Mouse (Mus musculus) stomach, embryonic 15.5 days (tissue): Measurements from ENCODE around the gene G3bp2. TPM values are rescaled to one million over a fixed set of nuclear protein-coding genes. Genes with fewer than 3 reads are reported as not detected.
"Not testable (repeated sequence)": the region's sequence is repeated elsewhere in the genome, so short reads cannot be mapped to it uniquely, and the experiment has no call there.

ENCODE experiments used
- ATAC-seq: fragments of 200-750 bp; cut with Nextera tagmentation; 2 replicates; pipeline ENCODE4 v1.8.0; 2017; ENCODE audit warnings: low read depth, moderate number of reproducible peaks, moderate TSS enrichment; ENCODE audit not compliant: insufficient read depth, low FRiP score
- H3K27ac ChIP-seq: fragments of 300-500 bp; sonication (generic); 2 replicates; pipeline ENCODE4 v1.5.1; 2015; ENCODE audit warnings: mild to moderate bottlenecking, inconsistent platforms
- H3K27me3 ChIP-seq: fragments of 300-500 bp; sonication (generic); replicated peaks from 2 replicates; pipeline ENCODE4 v1.6.1; 2015; ENCODE audit warnings: inconsistent platforms
- H3K36me3 ChIP-seq: fragments of 300-500 bp; sonication (generic); 2 replicates; pipeline ENCODE4 v1.6.1; 2015; ENCODE audit warnings: inconsistent platforms
- H3K4me1 ChIP-seq: fragments of 300-500 bp; sonication (generic); 2 replicates; pipeline ENCODE4 v1.6.1; 2015; ENCODE audit warnings: inconsistent platforms
- H3K4me2 ChIP-seq: fragments of 300-500 bp; sonication (generic); 2 replicates; pipeline ENCODE4 v1.6.1; 2015; ENCODE audit warnings: mild to moderate bottlenecking, inconsistent platforms
- H3K4me3 ChIP-seq: fragments of 300-500 bp; sonication (generic); replicated peaks from 2 replicates; pipeline ENCODE4 v1.5.1; 2015; ENCODE audit warnings: inconsistent platforms
- H3K9ac ChIP-seq: fragments of 300-500 bp; sonication (generic); 2 replicates; pipeline ENCODE4 v1.6.1; 2015; ENCODE audit warnings: inconsistent platforms
- H3K9me3 ChIP-seq: fragments of 300-500 bp; sonication (generic); 2 replicates; pipeline ENCODE4 v1.6.1; 2016; ENCODE audit warnings: inconsistent platforms
- WGBS: fragments of 180-500 bp; shearing (Covaris S2); methylation state at CpG from one replicate; pipeline ENCODE4 v1.1.7; 2015; 5-methylcytosine and 5-hydroxymethylcytosine counted together
- polyA plus RNA-seq: library from polyadenylated mRNA; unstranded; fragments of >200 nt; fragmentation: Nextera tagmentation; extraction: Ambion mirVana; gene quantifications from 2 replicates; pipeline ENCODE4 v1.2.1, GENCODE M21; 2015

G3bp2 gene
- polyA plus RNA-seq: 159 and 163 TPM in 2 replicates

DNA sequence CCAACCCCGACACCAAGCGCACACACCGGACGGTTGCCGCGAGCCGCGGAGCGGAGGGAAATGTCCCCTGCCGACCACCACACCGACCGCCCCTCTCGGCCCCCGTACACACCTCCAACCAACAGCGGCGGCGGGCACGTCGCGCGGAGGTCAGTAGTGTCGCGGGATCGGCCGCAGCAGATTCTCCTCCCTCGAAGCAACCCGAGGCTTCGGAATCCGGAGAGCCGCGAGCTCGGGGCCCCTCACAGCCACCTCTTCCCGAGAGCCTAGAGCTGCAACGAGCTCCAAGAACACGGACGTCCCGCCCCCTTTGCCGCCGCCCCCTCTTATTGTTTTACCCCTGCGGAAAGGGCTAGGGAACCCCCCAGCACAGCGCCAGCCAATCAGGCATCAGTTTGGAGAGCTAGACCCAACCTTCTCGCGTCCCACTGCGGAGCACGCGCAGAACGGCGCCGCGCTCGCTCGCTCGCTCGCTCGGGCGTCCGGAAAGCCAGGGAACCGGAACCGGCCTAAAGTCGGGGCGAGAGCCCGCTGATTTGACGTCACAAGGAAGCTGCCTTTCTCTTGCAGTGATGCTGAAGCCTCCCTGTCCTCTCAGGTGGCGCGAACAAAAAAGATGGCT lies at the start of gene G3bp2:
TSS of gene G3bp2 (minus strand) at position 303 of the 622 bp plus-strand sequence.
- H3K4me2 ChIP-seq: peak within 1 kb of the TSS; percentile 60
- no peaks in the 10 kb centered on the region for H3K9me3 ChIP-seq
- H3K36me3 ChIP-seq: no peaks in the 10 kb centered on the region
- peak within 1 kb of the TSS; percentile 78 for H3K4me3 ChIP-seq
- H3K9ac ChIP-seq: peak within 1 kb of the TSS; percentile 95
- WGBS: under 1% methylated on average over 65 of the region's 65 CpGs
- peak; percentile 99 for ATAC-seq
- peak within 1 kb of the TSS; percentile 98 for H3K27ac ChIP-seq
- no peaks in the 10 kb centered on the region for H3K27me3 ChIP-seq
- H3K4me1 ChIP-seq: peaks cover 15% of the 10 kb centered on the region; the same call in 1 of the 2 replicates

DNA sequence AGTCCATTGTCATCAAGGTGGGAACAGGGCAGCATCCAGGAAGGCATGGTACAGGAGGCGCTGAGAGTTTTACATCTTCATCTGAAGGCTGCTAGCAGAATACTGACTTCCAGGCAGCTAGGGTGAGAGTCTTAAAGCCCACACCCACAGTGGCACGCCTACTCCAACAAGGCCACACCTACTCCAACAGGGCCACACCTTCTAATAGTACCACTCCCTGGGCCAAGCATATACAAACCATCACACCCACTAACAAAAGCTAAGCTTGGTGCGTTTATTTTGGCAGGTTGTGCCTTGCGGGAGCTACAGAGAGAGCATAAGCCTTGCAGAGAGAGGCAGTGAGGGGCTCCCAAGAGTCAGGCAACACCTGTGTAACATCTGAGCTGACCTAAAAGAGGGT lies 49.5 kb upstream of the G3bp2 start:
- H3K4me2 ChIP-seq, ATAC-seq, H3K4me3 ChIP-seq, H3K27me3 ChIP-seq, H3K36me3 ChIP-seq, H3K4me1 ChIP-seq, H3K27ac ChIP-seq, H3K9ac ChIP-seq, H3K9me3 ChIP-seq: not testable (repeated sequence)
- 61% methylated on average over 4 of the region's 4 CpGs for WGBS

DNA sequence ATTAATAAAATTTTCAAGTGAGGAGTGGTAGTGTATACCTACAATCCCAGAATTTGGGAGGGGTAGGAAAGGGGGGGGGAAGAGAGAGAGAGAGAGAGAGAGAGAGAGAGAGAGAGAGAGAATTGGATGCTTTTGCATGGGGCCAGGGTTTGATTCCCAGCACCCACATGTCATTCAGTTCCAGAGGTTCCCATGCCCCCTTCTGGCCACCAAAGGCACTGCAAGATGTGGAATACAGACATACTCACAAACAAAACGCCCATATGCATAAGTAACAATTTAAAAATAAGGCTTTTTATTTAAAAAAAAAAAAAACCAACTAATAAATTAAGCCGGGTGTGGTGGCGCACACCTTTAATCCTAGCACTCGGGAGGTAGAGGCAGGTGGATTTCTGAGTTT lies 48.6 kb upstream of the G3bp2 start:
- H3K9me3 ChIP-seq: no peaks in the 10 kb centered on the region
- H3K4me1 ChIP-seq: peaks cover 10% of the 10 kb centered on the region
- H3K27me3 ChIP-seq: no peaks in the 10 kb centered on the region
- H3K4me2 ChIP-seq: no peak overlapping the region
- H3K9ac ChIP-seq: no peak overlapping the region
- H3K4me3 ChIP-seq: no peak overlapping the region
- H3K36me3 ChIP-seq: no peaks in the 10 kb centered on the region
- ATAC-seq: no peak
- WGBS: 96% methylated on average over 4 of the region's 4 CpGs
- H3K27ac ChIP-seq: no peak overlapping the region

DNA sequence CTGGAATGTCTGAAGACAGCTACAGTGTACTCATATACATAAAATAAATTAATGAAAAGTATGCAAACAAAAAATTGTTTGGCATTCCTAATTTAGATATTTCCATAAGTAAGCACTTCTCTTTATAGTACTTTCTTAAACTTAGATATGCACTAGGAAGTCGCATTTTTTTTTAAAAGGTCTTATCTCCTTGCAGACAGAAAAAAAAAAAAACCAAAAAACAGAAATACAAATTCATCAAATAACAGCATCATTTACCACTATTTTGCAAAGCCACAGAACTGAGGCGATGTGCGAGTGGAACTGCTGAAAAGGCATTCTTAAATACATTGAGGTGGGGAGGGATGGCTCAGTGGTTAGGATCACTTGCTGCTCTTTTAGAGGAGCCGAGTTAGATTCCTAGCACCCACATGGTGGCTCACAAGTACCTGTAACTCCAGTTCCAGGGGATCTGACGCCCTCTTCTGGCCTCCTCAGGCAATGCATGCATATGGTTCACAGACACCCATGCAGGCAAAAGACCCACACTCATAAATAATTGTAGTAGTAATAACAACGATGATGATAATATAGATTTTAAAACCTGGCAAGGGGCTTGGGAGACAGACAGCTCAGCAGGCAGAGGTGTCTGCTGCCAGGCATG lies 46.6 kb upstream of the G3bp2 start:
- H3K9me3 ChIP-seq: no peaks in the 10 kb centered on the region
- no peak overlapping the region for H3K9ac ChIP-seq
- peaks cover 11% of the 10 kb centered on the region for H3K4me1 ChIP-seq
- no peak overlapping the region for H3K4me2 ChIP-seq
- H3K27ac ChIP-seq: no peak overlapping the region
- no peaks in the 10 kb centered on the region for H3K27me3 ChIP-seq
- 89% methylated on average over 6 of the region's 6 CpGs for WGBS
- ATAC-seq: no peak
- no peak overlapping the region for H3K4me3 ChIP-seq
- no peaks in the 10 kb centered on the region for H3K36me3 ChIP-seq

DNA sequence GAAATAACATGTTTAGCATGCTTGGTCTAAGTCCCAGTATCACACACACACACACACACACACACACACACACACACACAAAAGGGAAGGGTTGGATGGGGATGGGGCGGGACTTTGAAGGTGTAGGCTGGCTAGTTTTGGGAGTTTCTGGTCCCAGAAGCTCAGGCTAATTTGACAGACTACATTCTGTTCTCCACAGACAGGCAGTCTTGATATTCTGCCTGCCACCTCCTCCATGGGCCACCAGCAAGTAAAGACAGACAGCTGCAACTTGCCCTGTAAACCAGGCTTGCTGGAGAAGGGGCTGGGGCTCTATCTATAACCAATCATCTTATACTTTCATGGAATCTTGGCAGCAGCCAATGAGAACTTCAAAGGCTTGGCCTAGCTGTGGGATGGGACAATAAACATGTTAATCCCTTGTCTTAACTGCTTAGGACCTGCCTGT lies 45.8 kb upstream of the G3bp2 start:
- no peak for ATAC-seq
- Histone ChIP-seq H3K27me3 (no peaks in the 10 kb centered on the region), H3K36me3 (no peaks in the 10 kb centered on the region), H3K9me3 (no peaks in the 10 kb centered on the region), H3K27ac (no peak overlapping the region), H3K4me3 (no peak overlapping the region), H3K9ac (no peak overlapping the region), H3K4me1 (peaks cover 11% of the 10 kb centered on the region), H3K4me2 (no peak overlapping the region)
- 79% methylated on average over 1 of the region's 1 CpGs for WGBS

DNA sequence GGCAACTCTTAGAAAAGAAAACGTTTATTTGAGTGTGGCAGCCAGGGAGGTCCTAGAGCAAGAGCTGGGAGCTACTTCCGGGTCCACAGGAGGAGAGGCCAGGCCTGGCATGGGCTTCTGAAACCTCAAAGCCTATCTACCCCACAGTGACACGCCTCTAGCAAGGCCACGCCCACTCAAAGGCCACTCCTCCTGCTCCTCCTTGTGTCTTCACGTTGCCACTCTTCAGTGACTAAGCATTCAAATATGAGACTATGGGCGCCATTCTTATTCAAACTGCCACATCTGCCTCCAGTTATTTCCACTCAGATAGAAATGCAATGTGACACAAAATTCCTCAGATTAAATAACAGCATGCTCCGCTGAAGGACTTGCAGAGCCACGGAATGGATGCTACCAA lies 45.1 kb upstream of the G3bp2 start:
- H3K36me3 ChIP-seq: no peaks in the 10 kb centered on the region
- H3K9ac ChIP-seq: no peak overlapping the region
- no peaks in the 10 kb centered on the region for H3K27me3 ChIP-seq
- H3K4me1 ChIP-seq: peaks cover 11% of the 10 kb centered on the region
- H3K4me2 ChIP-seq: no peak overlapping the region
- no peak overlapping the region for H3K4me3 ChIP-seq
- ATAC-seq: peak; percentile 86
- no peak overlapping the region for H3K27ac ChIP-seq
- WGBS: 22% methylated on average over 8 of the region's 8 CpGs
- H3K9me3 ChIP-seq: no peaks in the 10 kb centered on the region

DNA sequence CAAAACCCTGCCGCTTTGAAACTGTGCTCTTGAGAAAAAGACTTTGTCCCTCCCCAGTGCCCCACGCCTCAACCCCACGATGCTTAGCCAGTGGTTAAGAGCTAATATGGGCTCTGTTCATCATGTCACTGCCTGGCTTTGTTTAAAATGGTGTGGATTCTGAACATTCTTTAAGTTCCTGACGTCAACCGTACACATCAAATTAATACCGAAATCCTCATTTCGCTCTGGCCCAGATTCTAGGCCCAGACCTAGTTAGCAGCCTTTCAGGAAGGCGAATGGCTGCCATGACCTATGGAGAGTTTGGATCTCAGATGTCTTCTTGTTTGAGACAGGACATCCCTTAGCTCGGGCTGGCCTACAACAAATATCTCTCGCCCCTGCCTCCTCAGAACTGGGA lies 44.2 kb upstream of the G3bp2 start:
- ATAC-seq: no peak
- no peaks in the 10 kb centered on the region for H3K9me3 ChIP-seq
- no peak overlapping the region for H3K9ac ChIP-seq
- WGBS: 67% methylated on average over 10 of the region's 10 CpGs
- H3K27ac ChIP-seq: peak overlapping the region; percentile 65; the same call in 1 of the 2 replicates
- no peaks in the 10 kb centered on the region for H3K36me3 ChIP-seq
- H3K4me1 ChIP-seq: peaks cover 11% of the 10 kb centered on the region
- no peaks in the 10 kb centered on the region for H3K27me3 ChIP-seq
- H3K4me3 ChIP-seq: no peak overlapping the region
- no peak overlapping the region for H3K4me2 ChIP-seq

DNA sequence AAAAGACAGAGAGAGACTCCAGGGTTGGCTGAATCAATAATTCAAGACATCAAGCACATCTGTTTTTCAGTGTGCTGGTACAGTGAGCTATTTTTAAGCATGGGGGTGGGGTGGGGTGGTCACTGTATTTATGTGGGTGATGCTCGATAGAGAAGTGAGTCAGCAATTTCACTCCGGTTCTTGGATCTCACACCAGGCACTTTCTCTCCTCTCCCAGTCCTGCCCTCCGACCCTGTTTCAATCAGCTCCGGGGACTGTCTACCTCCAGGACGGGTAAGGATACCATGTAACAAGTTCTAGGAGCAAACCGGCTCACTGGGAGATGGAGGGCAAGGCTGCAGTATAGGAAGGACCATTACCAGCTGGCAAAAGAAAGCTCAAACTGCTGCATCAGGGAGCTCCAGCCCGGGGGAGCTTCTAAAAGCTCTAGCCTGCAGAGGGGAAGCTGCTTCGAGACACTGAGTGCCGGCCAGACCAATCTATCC lies 43.7 kb upstream of the G3bp2 start:
- Histone ChIP-seq H3K9me3 (no peaks in the 10 kb centered on the region), H3K4me3 (no peak overlapping the region), H3K27ac (peak overlapping the region; percentile 65; the same call in 1 of the 2 replicates), H3K4me1 (peaks cover 11% of the 10 kb centered on the region), H3K4me2 (no peak overlapping the region), H3K36me3 (no peaks in the 10 kb centered on the region), H3K27me3 (no peaks in the 10 kb centered on the region), H3K9ac (no peak overlapping the region)
- WGBS: 36% methylated on average over 9 of the region's 9 CpGs
- peak; percentile 75 for ATAC-seq

DNA sequence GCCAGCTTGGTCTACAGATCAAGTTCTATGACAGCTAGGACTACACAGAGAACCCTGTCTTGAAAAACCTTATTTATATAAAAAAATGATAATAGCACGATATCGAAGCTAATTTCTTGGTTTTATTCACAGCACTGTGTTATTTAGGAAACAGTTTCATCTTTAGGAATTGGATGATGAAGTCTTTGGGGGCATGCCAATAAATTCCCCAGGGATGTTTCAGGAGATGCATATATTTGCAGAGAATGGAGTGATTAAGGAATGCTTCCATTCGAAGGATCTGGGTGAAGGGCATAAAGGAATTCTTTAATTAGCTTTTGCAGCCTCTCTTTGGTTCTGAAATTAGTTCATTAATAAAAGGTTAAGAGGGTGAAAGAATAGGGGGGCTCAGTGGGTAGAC lies 41.9 kb upstream of the G3bp2 start:
- Histone ChIP-seq H3K36me3 (no peaks in the 10 kb centered on the region), H3K4me2 (no peak overlapping the region), H3K4me3 (no peak overlapping the region), H3K27ac (no peak overlapping the region), H3K4me1 (peaks cover 11% of the 10 kb centered on the region), H3K27me3 (no peaks in the 10 kb centered on the region), H3K9ac (no peak overlapping the region), H3K9me3 (no peaks in the 10 kb centered on the region)
- 84% methylated on average over 3 of the region's 3 CpGs for WGBS
- no peak for ATAC-seq

DNA sequence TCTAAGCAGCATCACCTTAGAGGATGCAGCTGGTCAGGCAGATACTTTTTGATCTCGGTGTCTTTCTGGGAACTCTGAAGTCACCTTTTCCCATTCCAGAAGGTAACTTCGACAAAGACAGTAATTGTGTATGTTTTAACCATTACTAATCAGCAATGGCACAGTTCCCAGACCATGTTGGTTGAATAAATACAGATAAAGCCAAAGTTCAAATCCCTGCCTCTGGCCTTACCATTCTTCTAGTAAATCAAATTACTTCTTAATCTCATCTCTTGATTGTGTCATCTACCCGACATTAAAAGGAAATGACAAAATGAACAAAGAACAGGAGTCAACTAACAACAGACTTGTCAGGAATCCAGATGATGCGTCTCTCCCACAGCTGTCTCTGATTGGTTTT lies 38.1 kb upstream of the G3bp2 start:
- Histone ChIP-seq H3K4me3 (no peak overlapping the region), H3K9ac (no peak overlapping the region), H3K27ac (no peak overlapping the region), H3K27me3 (no peaks in the 10 kb centered on the region), H3K4me2 (no peak overlapping the region), H3K9me3 (no peaks in the 10 kb centered on the region), H3K36me3 (no peaks in the 10 kb centered on the region), H3K4me1 (no peaks in the 10 kb centered on the region; the same call in 1 of the 2 replicates)
- ATAC-seq: no peak
- WGBS: 69% methylated on average over 4 of the region's 4 CpGs

DNA sequence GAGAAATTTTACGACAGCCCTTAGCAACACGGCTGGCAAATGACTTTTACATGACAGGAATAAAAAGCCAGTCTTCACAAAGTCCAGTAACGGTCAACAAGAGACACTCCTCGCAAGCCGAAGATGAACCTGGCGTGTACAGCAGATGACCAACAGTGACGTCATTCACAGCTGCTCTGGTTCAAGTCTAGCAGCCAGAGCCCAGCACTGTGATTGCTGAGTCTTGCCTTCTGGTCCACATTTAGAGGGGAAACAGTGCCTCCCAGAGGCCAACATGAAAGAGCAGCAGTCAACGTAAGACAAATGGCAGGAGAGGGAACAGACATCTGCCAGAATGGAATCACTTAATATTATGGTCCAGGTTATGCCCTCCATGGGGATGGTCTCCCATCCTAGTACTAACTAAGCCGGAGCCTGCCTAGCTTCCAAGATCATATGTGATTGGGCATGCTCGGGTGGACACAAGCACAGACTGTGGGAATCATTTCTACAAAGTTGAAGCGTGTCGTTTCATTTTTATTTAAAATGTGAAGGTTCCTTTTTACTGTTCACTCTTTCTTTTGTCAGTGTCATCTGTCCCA lies 34.4 kb upstream of the G3bp2 start:
- peak; percentile 75 for ATAC-seq
- no peak overlapping the region for H3K4me3 ChIP-seq
- no peaks in the 10 kb centered on the region for H3K36me3 ChIP-seq
- H3K27me3 ChIP-seq: no peaks in the 10 kb centered on the region
- no peak overlapping the region for H3K4me2 ChIP-seq
- H3K9ac ChIP-seq: no peak overlapping the region
- H3K27ac ChIP-seq: no peak overlapping the region
- H3K4me1 ChIP-seq: peaks cover under 1% of the 10 kb centered on the region
- WGBS: 60% methylated on average over 12 of the region's 12 CpGs
- no peaks in the 10 kb centered on the region for H3K9me3 ChIP-seq

DNA sequence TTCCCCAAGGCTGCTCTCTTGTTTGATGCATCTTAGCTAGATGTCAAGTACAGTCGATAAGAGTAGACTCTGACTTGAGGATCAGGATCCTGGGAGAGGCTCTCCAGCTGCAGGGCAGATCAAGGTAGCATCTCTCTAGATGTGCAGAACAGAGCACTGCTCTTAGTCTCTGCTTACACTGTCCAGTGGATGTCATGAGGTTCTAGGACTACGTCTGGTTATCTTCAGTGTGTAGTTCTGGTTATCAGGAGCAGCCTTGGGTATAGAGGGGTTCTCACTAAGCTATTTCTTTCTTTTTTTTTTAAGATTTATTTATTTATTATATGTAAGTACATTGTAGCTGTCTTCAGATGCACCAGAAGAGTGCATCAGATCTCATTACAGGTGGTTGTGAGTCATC lies 31.4 kb upstream of the G3bp2 start:
- 87% methylated on average over 2 of the region's 2 CpGs for WGBS
- Histone ChIP-seq H3K4me1 (peaks cover 8% of the 10 kb centered on the region), H3K9me3 (no peaks in the 10 kb centered on the region), H3K4me2 (no peak overlapping the region), H3K27me3 (no peaks in the 10 kb centered on the region), H3K36me3 (no peaks in the 10 kb centered on the region), H3K9ac (no peak overlapping the region), H3K27ac (no peak overlapping the region), H3K4me3 (no peak overlapping the region)
- ATAC-seq: no peak
